Mouse (Mus musculus): ENCODE measurements around the gene Tmem63c.

The Tmem63c gene

DNA sequence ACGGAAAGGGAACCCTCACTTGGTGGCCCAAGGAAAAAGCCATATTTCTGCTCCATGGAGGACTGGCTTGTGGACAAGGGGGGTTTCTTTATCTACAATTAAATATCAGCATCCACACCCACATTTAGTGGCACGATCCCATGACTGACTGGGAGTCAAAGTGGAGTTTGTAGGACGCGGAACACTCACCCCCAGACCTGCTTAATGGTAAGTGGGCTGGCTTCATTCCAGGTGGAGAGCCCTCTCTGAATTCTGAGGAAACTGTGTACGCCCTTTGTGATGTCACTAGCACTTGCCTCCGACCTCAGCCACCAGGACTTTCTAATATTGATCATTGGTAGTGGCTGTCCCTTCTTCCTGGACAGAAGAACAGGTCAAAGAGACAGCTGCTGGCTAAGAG, at the start of gene Tmem63c:
Gene Tmem63c (plus strand): TSS at position 301 of the 400 bp plus-strand sequence.
- no peak for DNase-seq (ENCODE audit: low read depth)

DNA sequence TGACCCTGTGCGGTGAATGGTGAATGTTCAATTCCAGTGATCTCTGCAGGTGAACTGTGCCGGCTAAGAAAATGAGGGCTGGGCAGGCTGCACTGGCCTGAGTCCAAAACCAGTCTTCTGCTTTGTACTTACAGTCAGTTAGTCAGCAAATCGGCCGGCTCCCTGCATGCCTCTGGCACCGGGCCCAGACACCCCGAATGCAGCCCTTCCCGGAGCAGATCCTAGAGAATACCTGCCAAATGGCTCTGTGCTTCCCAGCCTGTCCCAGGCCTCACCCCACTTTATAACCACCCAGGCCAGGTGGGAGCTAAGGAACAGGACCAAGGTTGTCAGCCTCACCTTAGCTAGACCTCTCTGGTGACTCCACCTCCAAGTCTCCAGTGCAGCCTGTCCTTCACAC, 47.9 kb upstream of the Tmem63c start:
- DNase-seq (ENCODE audit: low read depth): peak; percentile 46

DNA sequence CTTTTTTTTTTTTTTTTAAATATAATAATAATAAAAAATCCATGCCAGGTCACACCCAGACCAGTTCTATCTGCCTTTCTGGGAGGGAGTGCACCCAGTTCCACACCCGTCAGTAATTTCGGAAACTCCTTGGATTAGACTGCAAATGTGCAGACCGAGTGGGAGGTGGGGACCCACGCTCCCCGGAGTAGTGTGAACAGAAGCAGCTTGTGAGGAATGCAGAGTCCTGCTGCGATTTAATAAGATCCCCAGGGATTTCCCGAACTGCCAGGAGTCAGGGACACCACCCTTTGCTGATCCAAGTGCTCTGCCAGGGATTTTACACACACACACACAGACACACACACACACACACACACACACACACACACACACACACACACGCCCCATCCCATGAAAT, 47.4 kb upstream of the Tmem63c start:
- DNase-seq (ENCODE audit: low read depth): no peak

DNA sequence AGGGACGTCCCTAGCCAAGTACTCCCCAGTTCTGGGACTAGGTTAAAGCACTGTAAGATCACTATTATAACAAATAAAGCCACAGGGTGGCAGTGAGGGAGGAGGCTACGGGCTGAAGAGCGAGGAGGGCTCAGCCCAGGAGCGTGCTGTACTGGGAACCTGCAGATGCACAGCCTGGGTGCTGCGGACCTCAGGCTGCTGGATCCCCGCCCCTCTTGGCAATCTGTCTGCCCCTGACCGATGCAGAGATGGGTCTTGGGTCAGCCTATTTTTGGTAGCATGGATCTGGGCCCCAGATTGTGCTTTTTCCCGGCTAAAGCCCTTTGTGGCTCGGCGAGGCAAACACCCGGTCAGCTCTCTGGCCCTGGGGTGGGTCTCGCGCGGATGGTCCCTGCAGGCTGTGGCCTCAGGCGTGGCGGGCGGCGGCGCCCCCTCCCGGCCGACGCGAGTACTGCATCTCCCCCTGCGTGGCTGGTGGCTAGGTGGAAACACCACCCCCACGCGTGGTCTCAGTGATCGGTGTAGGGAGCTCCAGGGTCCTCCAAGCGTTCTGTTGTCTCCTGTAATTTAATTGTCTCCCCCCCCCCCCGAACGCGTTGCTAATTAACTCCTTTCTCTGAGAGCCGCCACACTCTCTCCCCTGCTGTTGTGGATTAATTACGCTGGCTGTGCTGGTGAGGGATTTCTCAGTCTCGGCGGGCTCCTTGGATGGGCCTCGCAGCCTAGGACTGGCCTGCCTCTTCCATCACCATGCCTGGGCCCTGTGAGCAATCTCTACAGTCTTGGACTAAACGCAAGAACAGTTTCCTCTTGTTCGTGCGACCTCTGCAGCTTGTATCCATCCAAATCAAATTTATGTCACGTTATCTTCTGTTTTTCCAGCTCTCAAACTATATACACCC, 46.5 kb upstream of the Tmem63c start:
- peak; percentile 16 for DNase-seq (ENCODE audit: low read depth)

DNA sequence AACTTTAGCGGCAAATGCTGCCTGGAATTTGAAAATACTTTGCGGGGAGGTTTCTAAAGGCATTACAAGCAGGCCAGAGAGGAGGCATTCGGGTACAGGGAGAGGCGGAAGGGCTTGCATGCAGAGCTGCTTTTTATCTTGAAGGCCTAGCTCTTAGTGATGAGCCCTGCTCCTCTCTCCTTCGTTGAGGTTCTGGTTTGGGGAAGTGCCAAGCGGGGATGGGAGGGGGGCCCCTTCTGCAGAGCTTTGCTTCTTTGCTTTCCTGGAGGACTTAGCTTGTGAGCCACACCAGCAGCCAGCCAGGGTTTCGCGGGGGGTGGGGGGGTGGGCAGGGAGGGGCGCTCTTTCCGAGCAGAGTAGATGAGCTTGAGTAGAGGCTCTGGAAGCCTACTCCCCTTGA, 45.4 kb upstream of the Tmem63c start:
- no peak for DNase-seq (ENCODE audit: low read depth)

DNA sequence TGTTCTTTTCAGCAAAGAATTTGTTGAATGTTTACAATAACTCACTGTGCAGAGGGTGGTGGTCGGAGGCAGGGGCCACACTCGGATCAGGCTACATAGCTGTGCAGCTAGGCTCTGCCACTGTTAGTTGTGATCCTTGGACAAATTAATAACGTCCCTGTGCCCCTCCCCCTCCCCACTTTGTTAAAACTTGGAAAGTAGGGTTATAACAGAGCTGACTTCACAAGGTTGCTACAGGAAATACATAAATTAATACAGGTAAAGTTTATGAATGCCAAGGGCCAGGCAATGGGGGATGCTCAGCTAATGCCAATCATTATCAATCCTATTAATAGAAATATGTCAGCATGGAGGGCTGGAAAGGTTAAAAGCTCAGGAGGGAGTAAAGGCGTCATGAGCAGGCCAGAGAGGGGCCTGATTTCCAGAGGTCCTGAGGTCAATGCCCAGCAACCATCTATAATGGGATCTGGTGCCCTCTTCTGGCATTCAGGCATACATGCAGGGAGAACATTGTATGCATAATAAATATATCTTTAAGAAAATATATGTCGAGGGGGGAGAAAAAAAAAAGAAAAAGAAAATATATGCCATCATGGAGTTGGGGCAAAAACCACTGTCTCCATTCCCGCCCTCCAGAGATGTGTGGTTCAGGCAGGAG, 44.5 kb upstream of the Tmem63c start:
- DNase-seq (ENCODE audit: low read depth): peak; percentile 40

DNA sequence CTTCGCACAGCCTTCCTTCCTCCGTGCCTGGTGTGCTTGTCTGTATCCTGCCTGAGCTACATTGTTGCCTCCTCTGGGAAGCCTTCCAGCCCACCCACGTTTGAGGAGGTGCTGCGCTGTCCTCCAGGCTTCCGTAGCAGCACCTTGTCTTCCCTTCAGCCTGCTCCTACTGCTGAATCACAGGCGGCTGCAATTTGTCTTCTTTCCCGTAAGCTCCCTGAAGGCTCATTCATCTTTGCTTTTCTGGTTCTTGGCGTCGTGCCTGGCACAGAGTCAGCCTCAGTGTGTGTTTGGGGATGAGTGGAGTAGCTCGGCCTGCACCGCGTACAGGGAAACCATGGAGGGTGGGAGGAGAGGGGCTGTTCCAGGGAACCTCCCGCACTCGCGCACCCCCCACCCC, 43.3 kb upstream of the Tmem63c start:
- DNase-seq (ENCODE audit: low read depth): no peak

DNA sequence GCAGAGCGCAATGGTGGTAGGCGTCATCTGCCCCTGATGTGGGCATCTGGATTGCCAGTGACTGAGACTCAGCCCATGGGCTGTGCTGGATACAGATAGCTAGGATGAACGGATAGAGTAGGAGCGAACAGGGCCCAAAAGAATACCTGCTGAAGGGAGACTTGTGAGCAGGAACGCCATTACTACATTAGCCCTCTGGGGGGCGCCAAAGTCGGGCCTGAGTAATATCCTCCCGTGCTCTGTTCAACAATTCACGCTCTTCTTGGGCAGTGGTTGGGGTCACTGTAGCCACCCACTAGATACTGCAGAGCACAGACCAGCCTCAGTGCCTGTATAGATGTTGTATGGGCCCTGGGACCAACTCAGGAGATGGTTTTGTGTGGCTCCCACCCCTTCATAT, 40.0 kb upstream of the Tmem63c start:
- no peak for DNase-seq (ENCODE audit: low read depth)

DNA sequence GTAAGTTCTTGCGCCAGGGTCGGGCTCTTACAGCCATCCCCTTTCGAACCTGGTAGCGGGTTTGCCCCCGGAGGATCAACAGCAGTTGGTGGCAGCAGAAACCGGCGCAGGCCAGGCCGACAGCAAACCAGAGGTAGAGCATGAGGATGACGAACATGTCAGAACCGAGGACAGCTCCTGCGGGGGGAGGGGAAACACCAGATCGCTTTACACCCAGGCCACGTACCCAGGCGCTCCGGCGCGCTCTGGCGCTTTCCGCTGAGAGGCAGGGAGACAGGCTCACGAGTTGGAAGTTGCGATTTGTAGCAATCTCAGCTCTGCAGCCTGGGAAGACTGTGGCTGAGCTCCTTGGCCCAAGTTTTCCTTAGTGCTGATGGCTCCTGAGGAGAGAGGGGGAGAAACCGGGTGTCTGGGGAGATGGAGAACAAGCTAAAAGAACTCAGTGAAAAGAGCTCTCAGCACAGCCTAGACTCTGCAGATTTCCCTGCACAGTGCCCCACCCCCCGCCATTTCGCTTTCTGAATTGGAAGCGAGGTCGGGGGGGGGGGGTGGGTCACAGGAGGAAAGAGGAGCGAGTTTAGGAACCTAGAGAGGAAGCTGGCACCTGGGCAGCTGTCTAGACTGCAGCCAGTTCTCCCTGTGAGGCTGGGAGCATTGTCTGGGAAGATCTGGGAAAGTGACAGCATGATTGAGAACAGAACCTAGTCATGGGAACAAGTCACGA, 37.5 kb upstream of the Tmem63c start:
- DNase-seq (ENCODE audit: low read depth): no peak

DNA sequence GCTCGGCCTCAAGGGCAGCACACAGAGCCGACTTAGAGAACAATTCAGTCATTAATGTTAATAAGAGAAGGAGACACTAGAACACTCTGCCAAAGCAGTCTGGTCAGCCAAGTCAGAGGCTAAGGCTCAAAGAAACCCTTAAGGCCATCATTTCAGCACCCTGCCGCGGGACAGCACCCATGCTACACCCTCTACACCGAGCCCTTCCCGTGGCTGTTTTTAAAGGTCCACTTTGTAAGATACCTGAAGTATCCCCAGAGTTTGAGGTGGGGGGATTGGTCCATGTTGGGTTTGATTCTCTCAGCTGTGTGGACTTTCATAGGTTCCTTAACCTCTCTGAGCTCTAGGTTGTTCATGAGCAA, 37.0 kb upstream of the Tmem63c start:
- DNase-seq (ENCODE audit: low read depth): peak; percentile 49

DNA sequence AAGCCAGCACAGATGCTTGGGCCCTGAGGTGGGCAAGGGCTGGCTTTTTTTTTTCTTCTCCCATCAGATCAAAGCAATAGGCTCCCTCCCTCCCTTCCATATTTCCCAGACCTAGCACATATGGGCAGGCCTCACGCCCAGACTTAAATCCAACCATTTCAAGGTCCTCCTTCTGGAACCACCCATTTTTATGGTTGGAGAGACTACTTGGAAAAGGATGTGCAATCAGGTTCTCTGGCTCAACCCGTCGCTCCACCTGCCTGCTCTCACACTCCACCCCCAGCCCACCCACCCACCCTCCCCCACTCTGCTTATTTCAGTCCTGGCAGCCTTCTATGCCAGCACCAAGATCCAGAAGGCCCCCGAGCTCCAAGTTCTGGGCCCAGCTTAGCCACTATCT, 34.6 kb upstream of the Tmem63c start:
- DNase-seq (ENCODE audit: low read depth): no peak

DNA sequence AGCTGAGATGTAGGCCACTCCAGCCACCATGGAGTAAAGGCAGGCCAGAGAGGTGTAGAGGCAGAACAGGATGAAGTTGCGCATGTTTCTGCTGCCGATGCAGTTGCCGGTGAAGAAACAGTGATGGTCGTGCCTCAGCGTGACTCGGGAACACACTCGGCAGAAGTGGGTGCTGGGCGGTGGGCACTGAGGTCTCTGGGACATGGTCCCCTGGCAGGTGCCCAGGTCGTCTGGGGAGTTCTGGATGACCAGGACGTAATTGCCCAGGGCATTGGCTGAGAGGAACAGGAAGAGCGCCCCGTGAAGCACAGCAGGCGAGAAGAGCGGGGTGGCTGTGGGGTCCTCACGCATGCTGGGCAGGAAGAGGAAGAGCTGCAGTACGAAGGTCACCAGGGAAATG, 32.9 kb upstream of the Tmem63c start:
- DNase-seq (ENCODE audit: low read depth): no peak

DNA sequence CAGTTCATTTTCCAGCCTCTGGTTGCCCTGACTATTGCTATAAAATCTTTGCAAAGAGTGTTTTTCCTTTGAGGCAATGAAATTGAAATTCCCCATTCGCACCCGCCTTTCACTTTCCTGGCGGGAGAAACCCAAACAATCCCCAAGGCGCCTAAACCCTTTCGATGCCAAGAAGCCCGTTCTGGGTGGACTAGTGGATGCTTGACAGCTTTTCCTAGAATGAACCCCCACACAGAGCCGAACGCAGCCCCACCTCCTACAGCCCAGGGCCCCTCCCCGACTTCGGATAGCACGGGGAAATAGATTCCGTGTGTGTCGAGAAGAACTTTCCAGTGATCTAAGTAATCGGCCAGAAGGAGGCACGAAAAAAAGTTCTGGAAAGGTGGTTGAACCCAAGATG, 31.8 kb upstream of the Tmem63c start:
- no peak for DNase-seq (ENCODE audit: low read depth)

DNA sequence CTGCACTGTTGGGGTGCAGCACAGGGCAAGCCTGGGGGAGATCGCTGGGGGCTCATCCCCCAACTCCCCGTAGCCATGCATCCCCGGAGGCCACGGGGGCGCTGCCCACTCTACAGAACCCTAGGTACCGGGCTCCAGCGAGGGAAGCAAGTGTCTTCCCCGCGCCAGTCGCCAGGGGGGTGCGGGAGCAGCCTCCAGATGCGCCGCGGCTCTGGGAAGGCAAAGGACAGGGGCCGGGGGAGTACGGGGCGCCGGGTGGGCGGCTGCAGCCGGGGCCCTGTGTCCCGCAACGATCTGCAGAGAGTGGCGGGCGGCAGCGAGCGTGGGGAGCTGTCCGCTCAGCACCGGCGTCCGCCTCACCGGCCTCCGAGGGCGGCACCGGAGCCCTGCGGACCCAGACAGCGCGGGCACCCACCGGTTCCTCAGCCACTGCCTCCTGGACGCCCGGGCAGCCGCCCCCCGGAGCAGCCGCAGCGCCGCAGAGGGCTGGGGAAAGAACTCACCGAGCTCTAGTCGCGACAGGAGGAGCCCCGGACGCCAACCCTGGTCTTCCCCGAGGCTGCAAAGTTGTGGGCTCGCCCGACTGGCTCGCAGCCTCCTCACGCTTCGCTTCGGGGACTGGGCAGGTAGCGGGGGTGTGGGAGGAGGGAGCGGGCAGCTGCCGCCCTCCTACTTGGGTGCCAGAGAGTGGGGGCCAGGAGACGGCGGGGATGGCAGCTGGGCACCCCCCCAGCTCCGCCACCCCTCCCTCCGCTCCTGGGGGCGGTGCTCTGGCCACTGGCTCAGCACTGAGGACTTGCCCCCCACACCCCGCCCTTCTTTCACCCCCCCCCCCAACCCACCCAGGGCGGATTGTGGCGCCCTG, 31.0 kb upstream of the Tmem63c start, which contains the start of gene Zdhhc22:
Gene Zdhhc22 (minus strand): TSS at position 541 of the 865 bp plus-strand sequence.
- no peak for DNase-seq (ENCODE audit: low read depth)

DNA sequence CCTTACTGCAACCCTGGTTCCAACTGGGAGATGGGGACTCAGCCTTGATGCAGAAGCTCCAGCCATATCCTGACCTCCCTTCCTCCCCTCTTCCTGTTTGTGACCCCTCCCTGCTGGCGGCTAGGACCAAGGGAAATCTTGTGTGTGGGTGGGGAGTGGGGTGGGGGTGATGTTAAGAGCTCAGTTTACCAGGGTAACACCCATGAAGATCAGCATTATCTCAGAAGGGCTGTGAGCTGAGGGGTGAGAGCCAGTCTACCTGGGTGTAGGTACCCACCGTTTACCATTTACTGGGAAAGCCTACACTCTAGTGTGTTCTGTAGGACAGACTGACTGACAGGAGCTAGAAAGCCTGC, 30.4 kb upstream of the Tmem63c start:
- DNase-seq (ENCODE audit: low read depth): no peak

DNA sequence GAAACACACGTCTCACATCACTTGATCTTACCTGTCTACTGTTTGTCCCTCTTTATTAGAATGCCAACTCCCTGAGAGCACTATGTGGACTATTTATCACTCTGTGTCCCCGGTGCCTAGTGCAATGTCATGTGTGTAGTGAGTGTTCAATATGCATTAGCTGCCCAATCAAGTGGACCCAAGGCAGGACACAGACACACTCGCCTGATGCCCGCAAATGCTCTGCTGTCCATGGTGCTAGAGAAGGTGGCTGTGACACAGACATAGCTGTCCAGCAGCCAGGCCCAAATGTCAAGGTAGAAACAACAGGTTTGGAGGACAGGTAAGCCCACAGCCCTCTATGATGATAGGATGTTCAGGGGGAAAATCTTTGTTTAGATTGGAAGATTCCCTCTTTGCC, 27.0 kb upstream of the Tmem63c start:
- DNase-seq (ENCODE audit: low read depth): peak; percentile 23

DNA sequence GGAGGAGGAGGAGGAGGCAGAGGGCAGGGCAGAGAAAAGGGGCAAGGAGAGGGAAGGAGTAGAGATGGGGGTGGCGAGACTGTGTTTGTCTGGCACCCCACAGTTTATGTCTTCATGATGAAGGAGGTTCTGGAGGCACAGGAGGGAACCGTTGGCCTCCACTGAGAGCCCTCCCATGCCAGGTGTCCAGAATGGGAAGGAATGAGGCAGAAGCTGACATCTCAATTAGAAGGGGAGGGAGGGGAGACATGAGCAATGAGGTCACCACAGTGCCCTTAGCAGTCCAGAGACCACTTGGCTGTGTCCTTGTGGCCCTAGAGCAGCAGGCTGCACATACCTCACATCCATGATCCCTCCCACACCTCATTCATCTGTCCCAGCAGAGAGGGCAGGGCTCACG, 26.4 kb upstream of the Tmem63c start:
- no peak for DNase-seq (ENCODE audit: low read depth)

DNA sequence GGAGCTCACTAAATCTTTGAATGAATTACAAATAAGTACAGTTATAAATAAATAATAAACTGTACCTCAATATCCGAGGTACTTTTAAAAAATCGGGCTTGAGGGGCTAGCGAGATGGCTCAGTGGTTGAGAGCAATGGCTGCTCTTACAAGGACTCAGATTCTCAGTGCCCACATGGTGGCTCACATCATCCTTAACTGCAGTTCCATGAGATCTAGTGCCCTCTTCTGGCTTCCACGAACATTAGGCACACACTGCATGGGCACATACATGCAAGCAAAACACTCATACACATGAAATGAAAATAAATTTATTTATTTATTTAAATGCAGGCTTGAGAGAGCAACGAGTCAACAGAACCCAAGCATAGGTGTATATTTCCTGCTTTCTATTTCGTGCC, 25.2 kb upstream of the Tmem63c start:
- no peak for DNase-seq (ENCODE audit: low read depth)

DNA sequence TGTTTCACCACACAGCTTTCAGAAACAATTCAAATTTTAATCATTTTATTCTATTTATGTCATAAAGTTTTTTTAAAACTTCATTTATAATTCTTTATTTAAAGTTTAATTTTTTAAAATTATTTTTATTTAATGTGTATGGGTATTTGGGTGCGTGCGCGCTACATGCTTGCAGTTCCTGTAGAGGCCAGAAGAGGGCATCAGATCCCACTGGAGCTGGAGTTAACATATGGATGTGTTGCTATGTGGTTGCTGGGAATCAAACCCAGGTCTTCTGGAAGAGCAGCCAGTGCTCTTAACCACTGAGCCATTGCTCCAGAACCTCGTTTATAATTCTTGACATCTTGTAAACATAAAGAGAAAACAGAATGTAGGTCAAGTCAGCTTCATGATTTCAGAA, 22.4 kb upstream of the Tmem63c start:
- no peak for DNase-seq (ENCODE audit: low read depth)

DNA sequence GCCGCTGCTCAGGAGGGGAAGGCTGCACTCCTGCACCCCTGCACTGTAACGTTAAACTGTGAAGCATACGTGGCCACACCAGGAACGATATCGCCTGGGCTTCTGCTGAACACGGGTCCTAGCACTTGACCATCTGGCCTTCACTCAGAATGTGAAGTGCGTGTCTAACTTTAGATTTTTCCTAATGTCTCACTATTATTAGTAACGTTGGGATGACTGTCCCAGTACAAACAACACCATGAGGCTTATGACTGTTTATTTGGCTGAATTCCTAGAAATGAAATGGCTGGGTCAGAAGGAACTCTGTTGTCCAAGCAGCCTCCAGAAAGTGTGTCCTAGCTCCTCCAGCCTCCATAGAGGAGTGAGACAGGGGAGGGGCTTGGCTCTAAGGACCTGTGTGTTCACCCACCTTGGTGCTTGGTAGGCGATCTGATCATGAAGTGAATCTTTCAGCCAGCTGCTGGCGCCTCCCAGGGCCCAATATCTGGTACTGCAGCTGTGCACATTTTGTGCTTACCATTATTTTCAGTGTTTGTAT, 21.8 kb upstream of the Tmem63c start:
- DNase-seq (ENCODE audit: low read depth): no peak

DNA sequence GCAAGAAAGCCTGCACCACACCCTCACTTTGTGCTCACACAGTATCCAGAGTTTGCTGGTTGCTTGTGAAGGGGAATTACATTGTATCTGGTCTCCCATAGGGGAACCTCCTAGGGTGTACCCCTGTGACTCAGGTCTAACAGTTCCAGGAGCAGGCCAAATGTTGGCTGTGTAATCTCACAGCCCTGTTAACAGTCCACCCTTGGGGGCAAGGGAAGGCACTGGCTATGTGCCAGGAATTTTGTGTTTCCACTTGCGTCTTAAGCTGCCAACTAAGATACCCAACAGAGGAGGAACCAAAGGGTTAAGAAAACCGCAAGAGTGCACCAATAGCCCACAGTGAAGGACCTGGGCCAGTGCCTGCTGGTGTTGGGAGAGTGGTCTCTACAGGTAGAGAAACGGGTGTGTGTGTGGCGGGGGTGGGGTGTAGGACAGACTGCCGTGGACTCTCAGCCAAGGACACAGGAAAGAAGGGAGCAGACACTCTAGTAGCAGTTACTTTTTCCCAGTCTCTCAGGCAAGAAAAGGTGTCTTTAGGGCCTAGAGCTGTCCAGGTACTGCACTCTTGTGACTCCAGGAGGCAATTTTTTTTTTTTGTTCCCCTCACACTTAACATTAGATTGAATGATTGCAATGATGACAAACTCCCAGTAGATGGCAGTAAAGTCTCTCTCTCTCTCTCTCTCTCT, 20.8 kb upstream of the Tmem63c start:
- DNase-seq (ENCODE audit: low read depth): peak; percentile 63

Measured in 416B (cell line).